Comparison of ENCODE assay signal across 8 mouse cellular contexts in genomic region chr15:100600696-100601272, GRCm38 (mm10). TPM values are rescaled to one million over a fixed set of nuclear protein-coding genes. Genes with fewer than 3 reads are reported as not detected.
A peak's percentile ranks its signal among the peaks of the same experiment; 100 is the strongest.
DNase-seq lines count a peak whose midpoint lies in the region; ATAC-seq and TF ChIP-seq lines count a peak whose summit lies in the region.
"Had no signal": no experiment of that assay in that cellular context is flagged by ENCODE, and none has a peak within 500 bp of the region (broad histone marks: within the 10 kb centered on the region; RNA-seq: fewer than 3 reads in every experiment).

No protein-coding gene starts in this region.

- H3K9ac ChIP-seq in lung, postnatal 0 days (replicated peaks; ENCODE audit: low read depth), result no peak overlapping the region
- H3K9ac ChIP-seq in limb, embryonic 14.5 days (ENCODE audit: low read depth, low read length, severe bottlenecking), result no peak overlapping the region
- no peak overlapping the region for H3K9ac ChIP-seq in stomach, embryonic 16.5 days (ENCODE audit: low read length)
- H3K9ac ChIP-seq: liver, embryonic 14.5 days had no signal

- no peak for TF ChIP-seq CTCF in lung, postnatal 0 days (IDR thresholded peaks at IDR 0.05)

- 31% methylated on average over 21 of the region's 21 CpGs for WGBS in lung, postnatal 0 days
- 8% methylated on average over 21 of the region's 21 CpGs for WGBS in hindbrain, embryonic 10.5 days
- 14% methylated on average over 21 of the region's 21 CpGs for WGBS in limb, embryonic 14.5 days
- WGBS in stomach, embryonic 16.5 days, result 27% methylated on average over 21 of the region's 21 CpGs

- H3K27ac ChIP-seq in lung, postnatal 0 days (ENCODE audit: low read length), result no peak overlapping the region
- no peak overlapping the region for H3K27ac ChIP-seq in hindbrain, embryonic 10.5 days
- no peak overlapping the region for H3K27ac ChIP-seq in limb, embryonic 14.5 days (replicated peaks; ENCODE audit: low read depth, low read length)
- H3K27ac ChIP-seq in stomach, embryonic 16.5 days (ENCODE audit: low read length), result no peak overlapping the region
- H3K27ac ChIP-seq: liver, embryonic 14.5 days had no signal

- no peaks in the 10 kb centered on the region for H3K36me3 ChIP-seq in lung, postnatal 0 days (ENCODE audit: insufficient read depth, low read length)
- H3K36me3 ChIP-seq in hindbrain, embryonic 10.5 days, result no peaks in the 10 kb centered on the region
- H3K36me3 ChIP-seq in limb, embryonic 14.5 days (ENCODE audit: control insufficient read depth, insufficient read depth, low read length), result no peaks in the 10 kb centered on the region
- H3K36me3 ChIP-seq in stomach, embryonic 16.5 days (ENCODE audit: control insufficient read depth, insufficient read depth, low read length), result no peaks in the 10 kb centered on the region

- no peaks in the 10 kb centered on the region for H3K9me3 ChIP-seq in lung, postnatal 0 days (ENCODE audit: low read length)
- H3K9me3 ChIP-seq in hindbrain, embryonic 10.5 days, result no peaks in the 10 kb centered on the region
- no peaks in the 10 kb centered on the region for H3K9me3 ChIP-seq in limb, embryonic 14.5 days (ENCODE audit: control insufficient read depth, low read length)
- H3K9me3 ChIP-seq in stomach, embryonic 16.5 days (replicated peaks; ENCODE audit: control insufficient read depth, low read length), result no peaks in the 10 kb centered on the region

- H3K27me3 ChIP-seq in lung, postnatal 0 days (replicated peaks; ENCODE audit: insufficient read depth, low read length), result no peaks in the 10 kb centered on the region
- peaks cover 84% of the 10 kb centered on the region for H3K27me3 ChIP-seq in hindbrain, embryonic 10.5 days (ENCODE audit: insufficient read depth, poor library complexity, severe bottlenecking)
- H3K27me3 ChIP-seq in limb, embryonic 14.5 days (ENCODE audit: control insufficient read depth, insufficient read depth, low read length), result peaks cover 33% of the 10 kb centered on the region
- H3K27me3 ChIP-seq in stomach, embryonic 16.5 days (ENCODE audit: control insufficient read depth, insufficient read depth, low read length), result peaks cover 10% of the 10 kb centered on the region

- no peak for TF ChIP-seq POLR2A in limb, embryonic 14.5 days (IDR thresholded peaks at IDR 0.05; ENCODE audit: borderline replicate concordance, extremely low read depth, insufficient read depth, insufficient read length)

- no peak for TF ChIP-seq EP300 in lung, postnatal 0 days (IDR thresholded peaks at IDR 0.05)

- peak overlapping the region; percentile 75 for H3K4me3 ChIP-seq in lung, postnatal 0 days (ENCODE audit: low read depth, low read length)
- H3K4me3 ChIP-seq in hindbrain, embryonic 10.5 days, result peak overlapping the region; percentile 82
- H3K4me3 ChIP-seq in limb, embryonic 14.5 days (replicated peaks; ENCODE audit: low read length), result peak overlapping the region; percentile 75; the same call in 1 of the 2 replicates
- H3K4me3 ChIP-seq in stomach, embryonic 16.5 days (replicated peaks; ENCODE audit: low read length), result peak overlapping the region; percentile 86

- peak overlapping the region; percentile 74 for H3K4me2 ChIP-seq in lung, postnatal 0 days (replicated peaks; ENCODE audit: low read depth, low read length)
- H3K4me2 ChIP-seq in limb, embryonic 14.5 days (replicated peaks; ENCODE audit: low read depth, low read length, severe bottlenecking), result peak overlapping the region; percentile 97
- peak overlapping the region; percentile 99 for H3K4me2 ChIP-seq in stomach, embryonic 16.5 days (ENCODE audit: low read depth, low read length)

- no peaks in the 10 kb centered on the region; the same call in 1 of the 2 replicates for H3K4me1 ChIP-seq in lung, postnatal 0 days (ENCODE audit: insufficient read depth, low read depth, low read length)
- H3K4me1 ChIP-seq in hindbrain, embryonic 10.5 days (replicated peaks), result peaks cover 51% of the 10 kb centered on the region
- H3K4me1 ChIP-seq in limb, embryonic 14.5 days (ENCODE audit: control insufficient read depth, insufficient read depth, low read length), result peaks cover 11% of the 10 kb centered on the region
- H3K4me1 ChIP-seq in stomach, embryonic 16.5 days (ENCODE audit: control insufficient read depth, insufficient read depth, low read length), result peaks cover 15% of the 10 kb centered on the region

- DNase-seq in lung, postnatal 0 days (ENCODE audit: low spot score), result no peak
- DNase-seq in lung, postnatal 36 days, result no peak
- peak; percentile 21 for DNase-seq in hindbrain, embryonic 10.5 days (ENCODE audit: low spot score)
- DNase-seq in limb, embryonic 14.5 days (ENCODE audit: low spot score), result no peak
- no peak for DNase-seq in spleen, adult 18-20 months
- DNase-seq in layer of hippocampus, postnatal 14 days (ENCODE audit: low spot score in 2 of 2), result no peak

- no peak for ATAC-seq in lung, postnatal 0 days
- no peak for ATAC-seq in limb, embryonic 14.5 days (ENCODE audit: low FRiP score, low read depth)
- no peak for ATAC-seq in stomach, embryonic 16.5 days (ENCODE audit: insufficient read depth, low FRiP score)

RNA-seq across cellular contexts. Expression of gene Pou6f1, which starts 1.0 kb away (rescaled TPM):
- 6.4 and 7.6 TPM in 2 replicates for polyA plus RNA-seq in lung, postnatal 0 days (2015; fragmentation: Nextera tagmentation; extraction: Ambion mirVana)
- 4.5 and 9.8 TPM in 2 replicates for polyA plus RNA-seq in hindbrain, embryonic 10.5 days (2016; fragmentation: Nextera tagmentation; extraction: Ambion mirVana)
- 24.9 and 32.4 TPM in 2 replicates for polyA plus RNA-seq in limb, embryonic 14.5 days (2012; rRNA removed)
- 9.8 and 13.5 TPM in 2 replicates for polyA plus RNA-seq in limb, embryonic 14.5 days (2014; fragmentation: Nextera tagmentation; extraction: Ambion mirVana)
- 3.5 and 5.3 TPM in 2 replicates for polyA plus RNA-seq in stomach, embryonic 16.5 days (2015; fragmentation: Nextera tagmentation; extraction: Ambion mirVana)
- total RNA-seq in layer of hippocampus, postnatal 14 days (2021), result 10 to 100 TPM; 93.9 to 99.1 TPM

RNA-seq across cellular contexts. Expression of gene Dazap2, which starts 14.4 kb away (rescaled TPM):
- polyA plus RNA-seq in lung, postnatal 0 days (2015; fragmentation: Nextera tagmentation; extraction: Ambion mirVana), result 246 and 299 TPM in 2 replicates
- 231 and 240 TPM in 2 replicates for polyA plus RNA-seq in hindbrain, embryonic 10.5 days (2016; fragmentation: Nextera tagmentation; extraction: Ambion mirVana)
- polyA plus RNA-seq in limb, embryonic 14.5 days (2012; rRNA removed), result 139 and 213 TPM in 2 replicates
- polyA plus RNA-seq in limb, embryonic 14.5 days (2014; fragmentation: Nextera tagmentation; extraction: Ambion mirVana), result 185 and 191 TPM in 2 replicates
- polyA plus RNA-seq in stomach, embryonic 16.5 days (2015; fragmentation: Nextera tagmentation; extraction: Ambion mirVana), result 194 and 213 TPM in 2 replicates
- 100 to 1,000 TPM; 105 to 107 TPM for total RNA-seq in layer of hippocampus, postnatal 14 days (2021)

RNA-seq across cellular contexts. Expression of gene Smagp, which starts 36.0 kb away (rescaled TPM):
- polyA plus RNA-seq in lung, postnatal 0 days (2015; fragmentation: Nextera tagmentation; extraction: Ambion mirVana), result 65.6 and 71.8 TPM in 2 replicates
- polyA plus RNA-seq in hindbrain, embryonic 10.5 days (2016; fragmentation: Nextera tagmentation; extraction: Ambion mirVana), result 5.7 and 6.5 TPM in 2 replicates
- 18.5 and 19.7 TPM in 2 replicates for polyA plus RNA-seq in limb, embryonic 14.5 days (2012; rRNA removed)
- polyA plus RNA-seq in limb, embryonic 14.5 days (2014; fragmentation: Nextera tagmentation; extraction: Ambion mirVana), result 21.5 and 25.4 TPM in 2 replicates
- polyA plus RNA-seq in stomach, embryonic 16.5 days (2015; fragmentation: Nextera tagmentation; extraction: Ambion mirVana), result 40.6 and 51.8 TPM in 2 replicates
- total RNA-seq in layer of hippocampus, postnatal 14 days (2021), result 1 to 10 TPM; 2.1 to 2.7 TPM

RNA-seq across cellular contexts. Expression of gene Tfcp2, which starts 49.0 kb away (rescaled TPM):
- 13.9 and 16.6 TPM in 2 replicates for polyA plus RNA-seq in lung, postnatal 0 days (2015; fragmentation: Nextera tagmentation; extraction: Ambion mirVana)
- 34.6 and 36.9 TPM in 2 replicates for polyA plus RNA-seq in hindbrain, embryonic 10.5 days (2016; fragmentation: Nextera tagmentation; extraction: Ambion mirVana)
- polyA plus RNA-seq in limb, embryonic 14.5 days (2012; rRNA removed), result 30.1 and 30.5 TPM in 2 replicates
- polyA plus RNA-seq in limb, embryonic 14.5 days (2014; fragmentation: Nextera tagmentation; extraction: Ambion mirVana), result 23.2 and 26.1 TPM in 2 replicates
- polyA plus RNA-seq in stomach, embryonic 16.5 days (2015; fragmentation: Nextera tagmentation; extraction: Ambion mirVana), result 20.0 and 21.3 TPM in 2 replicates
- total RNA-seq in layer of hippocampus, postnatal 14 days (2021), result 10 to 100 TPM; 31.1 to 31.6 TPM
